ENCODE assay signal across 8 mouse cellular contexts in the genomic region with DNA sequence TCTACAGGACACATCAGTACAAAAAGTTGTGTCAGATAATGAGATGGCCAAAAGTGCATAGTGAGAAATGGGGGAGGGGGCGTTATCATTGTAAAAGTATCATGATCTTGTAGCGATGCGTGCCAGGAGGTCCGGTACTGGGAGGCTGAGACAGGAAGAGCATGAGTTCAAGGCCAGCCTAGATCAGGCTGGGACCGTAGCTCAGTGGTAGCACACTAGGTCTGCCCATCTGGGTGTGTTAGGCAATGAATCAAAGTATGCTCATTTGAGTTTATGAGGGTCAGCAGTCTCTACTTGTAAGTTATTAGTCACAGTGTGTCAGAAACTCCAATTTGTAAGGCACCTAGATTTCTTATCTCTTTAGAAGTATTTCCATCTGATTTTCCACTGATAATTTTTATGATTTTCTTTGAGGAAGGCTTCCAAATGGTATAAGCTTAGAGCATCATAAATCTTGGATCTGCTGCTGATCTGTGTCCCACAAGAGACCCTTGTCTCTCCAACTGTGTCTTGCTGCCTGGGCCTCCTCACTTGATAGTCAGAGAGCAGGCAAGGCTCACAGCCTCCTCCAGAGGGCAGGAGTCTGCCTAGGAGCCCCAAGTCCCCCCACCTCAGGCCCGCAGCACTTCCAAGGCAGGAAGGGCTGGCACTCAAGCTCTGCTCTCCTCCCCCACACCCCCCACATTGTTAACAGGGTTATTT. TPM values are rescaled to one million over a fixed set of nuclear protein-coding genes. Genes with fewer than 3 reads are reported as not detected.
DNase-seq lines count a peak whose midpoint lies in the region; ATAC-seq and TF ChIP-seq lines count a peak whose summit lies in the region.
"Had no signal": no experiment of that assay in that cellular context is flagged by ENCODE, and none has a peak within 500 bp of the region (broad histone marks: within the 10 kb centered on the region; RNA-seq: fewer than 3 reads in every experiment).

No protein-coding gene starts in this region.

- peak; percentile 46; the same call in 1 of the 2 replicates for ATAC-seq in granulocyte monocyte progenitor cell, adult 5-6 weeks (replicated peaks; ENCODE audit: poor library complexity, severe bottlenecking)
- ATAC-seq in megakaryocyte-erythroid progenitor cell, adult 5-6 weeks (replicated peaks; ENCODE audit: low FRiP score, low TSS enrichment, poor library complexity, severe bottlenecking), result peak; percentile 65; the same call in 1 of the 2 replicates

- no peak for DNase-seq in lung, adult 2 months
- DNase-seq in lung, postnatal 25 days (ENCODE audit: low spot score), result no peak
- peak; percentile 44 for DNase-seq in brain, adult 2 months (ENCODE audit: low read depth, low spot score)
- DNase-seq in adipocyte (ENCODE audit: low spot score), result no peak
- no peak for DNase-seq in layer of hippocampus, adult 9-11 months

- no peak overlapping the region for H3K4me3 ChIP-seq in lung, adult 2 months (replicated peaks; ENCODE audit: extremely low read depth, low read depth, low read length)
- H3K4me3 ChIP-seq: lung, embryonic 15.5 days had no signal

- TF ChIP-seq POLR2A in lung, adult 2 months (IDR thresholded peaks at IDR 0.05; ENCODE audit: borderline replicate concordance, extremely low read depth, low read depth, low read length), result no peak

- TF ChIP-seq CTCF in lung, adult 2 months (IDR thresholded peaks at IDR 0.05; ENCODE audit: insufficient read depth, low read length), result peak; percentile 19; the same call in 1 of the 2 replicates

- 73% methylated on average over 6 of the region's 6 CpGs for WGBS in lung, adult 2 months

- no peaks in the 10 kb centered on the region for H3K4me1 ChIP-seq in lung, adult 2 months (ENCODE audit: control insufficient read depth, insufficient read depth, low read length)

RNA-seq across cellular contexts. Expression of gene Tspan3, which starts 14.3 kb away (rescaled TPM):
- polyA plus RNA-seq in lung, adult 2 months (2012; rRNA removed), result 102 and 109 TPM in 2 replicates
- total RNA-seq in granulocyte monocyte progenitor cell, adult 5-6 weeks (2014; fragmentation: Nextera tagmentation), result 58.3 and 66.0 TPM in 2 replicates
- total RNA-seq in granulocyte monocyte progenitor cell, adult 5-6 weeks (2017), result 28.0 and 50.9 TPM in 2 replicates
- total RNA-seq in megakaryocyte-erythroid progenitor cell, adult 5-6 weeks (2014; fragmentation: Nextera tagmentation), result 14.0 and 15.7 TPM in 2 replicates
- 16.8 and 27.4 TPM in 2 replicates for total RNA-seq in megakaryocyte-erythroid progenitor cell, adult 5-6 weeks (2017)
